Mouse (Mus musculus) kidney, adult 2 months (tissue): ENCODE results near the gene Adgrl4.

Source experiments
- CTCF ChIP-seq: fragments of 200-500 bp; conservative IDR thresholded peaks from 2 replicates; pipeline ENCODE4 v1.5.1; 2011; ENCODE audit warnings: low read depth, mild to moderate bottlenecking, control low read depth, low read length, moderate library complexity, mixed read lengths; ENCODE audit not compliant: insufficient read depth, insufficient read length
- POLR2A ChIP-seq: fragments of 200-500 bp; IDR thresholded peaks from one replicate; pipeline ENCODE4 v1.6.1; 2011; ENCODE audit warnings: low read depth, low read length, control low read depth

- TF ChIP-seq CTCF = no peak
- TF ChIP-seq POLR2A = no peak
Measured at GRCm38 (mm10) chr3:151439976-151440375, 2.3 kb downstream of the Adgrl4 start.
